Mouse (Mus musculus) myocyte (in vitro differentiated cells): ENCODE data around the gene Pttg1.

Experiments used
- CEBPB ChIP-seq: IDR thresholded peaks from 2 replicates; pipeline ENCODE4 v1.6.1; 2011; ENCODE audit warnings: mild to moderate bottlenecking, moderate library complexity; ENCODE audit not compliant: poor library complexity, insufficient read depth, severe bottlenecking
- POLR2A ChIP-seq: IDR thresholded peaks from one replicate; pipeline ENCODE4 v1.6.1; 2011; ENCODE audit warnings: low read depth, mild to moderate bottlenecking, control low read depth, moderate library complexity; ENCODE audit not compliant: insufficient read length
- TCF3 ChIP-seq: IDR thresholded peaks from one replicate; pipeline ENCODE4 v1.6.1; 2011; ENCODE audit warnings: low read depth, control low read depth; ENCODE audit not compliant: insufficient read length
- USF1 ChIP-seq: IDR thresholded peaks from one replicate; pipeline ENCODE4 v1.6.1; 2011; ENCODE audit warnings: low read depth, mild to moderate bottlenecking, control low read depth, moderate library complexity

DNA sequence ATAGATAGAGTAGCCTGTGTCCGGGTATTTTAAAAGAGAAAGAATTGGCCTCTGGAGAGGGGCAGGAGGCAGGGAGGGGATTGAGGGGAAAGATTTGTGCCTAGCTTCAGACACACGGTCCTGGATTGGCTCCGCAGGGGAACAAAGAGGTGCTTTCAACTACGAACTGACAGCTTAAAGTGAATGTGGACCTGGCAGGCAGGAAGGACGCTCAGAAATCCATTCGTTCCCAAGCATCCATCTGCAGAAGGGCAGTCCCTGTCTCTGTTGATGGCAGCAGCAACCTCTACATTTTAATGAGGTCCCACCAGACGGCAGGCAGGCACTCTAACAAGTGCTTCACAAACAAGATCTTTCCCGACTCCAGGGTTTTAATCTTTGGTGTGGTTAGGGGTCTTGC is 40.3 kb downstream of the Pttg1 start:
- TF ChIP-seq USF1 (no peak), TCF3 (no peak), POLR2A (no peak), CEBPB (no peak)
